Mouse (Mus musculus): ENCODE results near the gene Ifitm6. TPM values are rescaled to one million over a fixed set of nuclear protein-coding genes. Genes with fewer than 3 reads are reported as not detected.

Ifitm6 gene
- polyA plus RNA-seq, 1 experiment from 2014 or later, result 0.95 TPM

GRCm38 (mm10) chr7:141011238-141011770, 6.4 kb downstream of the Ifitm6 start:
- Histone ChIP-seq H3K9me3 (ENCODE audit: control insufficient read depth, low read length) (no peaks in the 10 kb centered on the region), H3K4me1 (replicated peaks; ENCODE audit: control insufficient read depth, insufficient read depth, low read length) (0 out of 2 replicates have a peak, but pooled peaks cover 3% of the 10 kb centered on the region), H3K9ac (no peak overlapping the region), H3K27me3 (ENCODE audit: control insufficient read depth, insufficient read depth, low read length) (0 out of 2 replicates have a peak, but pooled peaks cover 3% of the 10 kb centered on the region), H3K36me3 (replicated peaks; ENCODE audit: control insufficient read depth, insufficient read depth) (no peaks in the 10 kb centered on the region), H3K27ac (no peak overlapping the region), H3K4me3 (replicated peaks; ENCODE audit: low read length) (no peak overlapping the region), H3K4me2 (replicated peaks) (no peak overlapping the region)
- 94% methylated on average over 7 of the region's 7 CpGs for WGBS
- ATAC-seq (ENCODE audit: low FRiP score) (no peak), DNase-seq (ENCODE audit: low spot score) (no peak)

GRCm38 (mm10) chr7:141010593-141010992, 7.1 kb downstream of the Ifitm6 start, which contains the start of gene Ifitm3:
Gene Ifitm3 (minus strand): TSS chr7:141010770.
- 0 out of 2 replicates have a peak, but pooled peaks cover 3% of the 10 kb centered on the region for H3K4me1 ChIP-seq (replicated peaks; ENCODE audit: control insufficient read depth, insufficient read depth, low read length)
- no peaks in the 10 kb centered on the region for H3K36me3 ChIP-seq (replicated peaks; ENCODE audit: control insufficient read depth, insufficient read depth)
- ATAC-seq (ENCODE audit: low FRiP score) (no peak), DNase-seq (ENCODE audit: low spot score) (no peak)
- no peak within 1 kb of the TSS for H3K27ac ChIP-seq
- H3K4me3 ChIP-seq (replicated peaks; ENCODE audit: low read length), result no peak within 1 kb of the TSS
- 0 out of 2 replicates have a peak, but pooled peaks cover 3% of the 10 kb centered on the region for H3K27me3 ChIP-seq (ENCODE audit: control insufficient read depth, insufficient read depth, low read length)
- no peaks in the 10 kb centered on the region for H3K9me3 ChIP-seq (ENCODE audit: control insufficient read depth, low read length)
- H3K4me2 ChIP-seq (replicated peaks), result peak within 1 kb of the TSS; percentile 5
- H3K9ac ChIP-seq, result no peak within 1 kb of the TSS
- WGBS, result 36% methylated on average over 10 of the region's 10 CpGs

GRCm38 (mm10) chr7:141009665-141010064, 8.1 kb downstream of the Ifitm6 start:
- H3K27me3 ChIP-seq (ENCODE audit: control insufficient read depth, insufficient read depth, low read length), result 0 out of 2 replicates have a peak, but pooled peaks cover 3% of the 10 kb centered on the region
- 93% methylated on average over 9 of the region's 9 CpGs for WGBS
- H3K4me3 ChIP-seq (replicated peaks; ENCODE audit: low read length), result no peak overlapping the region
- no peak for DNase-seq (ENCODE audit: low spot score)
- no peaks in the 10 kb centered on the region for H3K9me3 ChIP-seq (ENCODE audit: control insufficient read depth, low read length)
- H3K9ac ChIP-seq, result no peak overlapping the region
- H3K4me1 ChIP-seq (replicated peaks; ENCODE audit: control insufficient read depth, insufficient read depth, low read length), result 0 out of 2 replicates have a peak, but pooled peaks cover 3% of the 10 kb centered on the region
- H3K27ac ChIP-seq, result no peak overlapping the region
- H3K36me3 ChIP-seq (replicated peaks; ENCODE audit: control insufficient read depth, insufficient read depth), result no peaks in the 10 kb centered on the region
- peak overlapping the region; percentile 5 for H3K4me2 ChIP-seq (replicated peaks)
- ATAC-seq (ENCODE audit: low FRiP score), result no peak

- H3K9me3 ChIP-seq (ENCODE audit: control insufficient read depth, low read length), result no peaks in the 10 kb centered on the region
- DNase-seq (ENCODE audit: low spot score), result peak; percentile 29
- H3K4me2 ChIP-seq (replicated peaks), result peak overlapping the region; percentile 11; the same call in 1 of the 2 replicates
- H3K27ac ChIP-seq, result no peak overlapping the region
- H3K9ac ChIP-seq, result no peak overlapping the region
- H3K4me1 ChIP-seq (replicated peaks; ENCODE audit: control insufficient read depth, insufficient read depth, low read length), result 0 out of 2 replicates have a peak, but pooled peaks cover 3% of the 10 kb centered on the region
- 0 out of 2 replicates have a peak, but pooled peaks cover 3% of the 10 kb centered on the region for H3K27me3 ChIP-seq (ENCODE audit: control insufficient read depth, insufficient read depth, low read length)
- 9% methylated on average over 20 of the region's 20 CpGs for WGBS
- H3K4me3 ChIP-seq (replicated peaks; ENCODE audit: low read length), result no peak overlapping the region
- peak; percentile 60; the same call in 1 of the 2 replicates for ATAC-seq (ENCODE audit: low FRiP score)
- H3K36me3 ChIP-seq (replicated peaks; ENCODE audit: control insufficient read depth, insufficient read depth), result no peaks in the 10 kb centered on the region
These were observed 8.6 kb downstream of the Ifitm6 start for GRCm38 (mm10) chr7:141008938-141009660.

GRCm38 (mm10) chr7:141008312-141008761, 9.4 kb downstream of the Ifitm6 start:
- DNase-seq (ENCODE audit: low spot score) (no peak), ATAC-seq (ENCODE audit: low FRiP score) (no peak)
- WGBS, result 12% methylated on average over 7 of the region's 7 CpGs
- no peak overlapping the region for H3K9ac ChIP-seq
- no peak overlapping the region for H3K4me2 ChIP-seq (replicated peaks)
- H3K4me1 ChIP-seq (replicated peaks; ENCODE audit: control insufficient read depth, insufficient read depth, low read length), result 0 out of 2 replicates have a peak, but pooled peaks cover 3% of the 10 kb centered on the region
- no peaks in the 10 kb centered on the region for H3K9me3 ChIP-seq (ENCODE audit: control insufficient read depth, low read length)
- H3K4me3 ChIP-seq (replicated peaks; ENCODE audit: low read length), result no peak overlapping the region
- no peaks in the 10 kb centered on the region for H3K36me3 ChIP-seq (replicated peaks; ENCODE audit: control insufficient read depth, insufficient read depth)
- H3K27me3 ChIP-seq (ENCODE audit: control insufficient read depth, insufficient read depth, low read length), result 0 out of 2 replicates have a peak, but pooled peaks cover 3% of the 10 kb centered on the region
- no peak overlapping the region for H3K27ac ChIP-seq

- ATAC-seq (ENCODE audit: low FRiP score) (no peak), DNase-seq (ENCODE audit: low spot score) (no peak)
- Histone ChIP-seq H3K36me3 (replicated peaks; ENCODE audit: control insufficient read depth, insufficient read depth) (no peaks in the 10 kb centered on the region), H3K27me3 (ENCODE audit: control insufficient read depth, insufficient read depth, low read length) (0 out of 2 replicates have a peak, but pooled peaks cover 3% of the 10 kb centered on the region), H3K9ac (no peak overlapping the region), H3K27ac (no peak overlapping the region), H3K4me1 (replicated peaks; ENCODE audit: control insufficient read depth, insufficient read depth, low read length) (0 out of 2 replicates have a peak, but pooled peaks cover 3% of the 10 kb centered on the region), H3K9me3 (ENCODE audit: control insufficient read depth, low read length) (no peaks in the 10 kb centered on the region), H3K4me2 (replicated peaks) (no peak overlapping the region), H3K4me3 (replicated peaks; ENCODE audit: low read length) (no peak overlapping the region)
- 81% methylated on average over 5 of the region's 5 CpGs for WGBS
These were observed 10.8 kb downstream of the Ifitm6 start for GRCm38 (mm10) chr7:141006914-141007313.

GRCm38 (mm10) chr7:141006446-141006845, 11.3 kb downstream of the Ifitm6 start:
- no peak for DNase-seq (ENCODE audit: low spot score)
- 93% methylated on average over 6 of the region's 6 CpGs for WGBS
- no peak for ATAC-seq (ENCODE audit: low FRiP score)
- H3K27me3 ChIP-seq (ENCODE audit: control insufficient read depth, insufficient read depth, low read length), result 0 out of 2 replicates have a peak, but pooled peaks cover 3% of the 10 kb centered on the region
- H3K4me2 ChIP-seq (replicated peaks), result no peak overlapping the region
- H3K27ac ChIP-seq, result no peak overlapping the region
- no peaks in the 10 kb centered on the region for H3K36me3 ChIP-seq (replicated peaks; ENCODE audit: control insufficient read depth, insufficient read depth)
- H3K9me3 ChIP-seq (ENCODE audit: control insufficient read depth, low read length), result no peaks in the 10 kb centered on the region
- H3K9ac ChIP-seq, result no peak overlapping the region
- 0 out of 2 replicates have a peak, but pooled peaks cover 3% of the 10 kb centered on the region for H3K4me1 ChIP-seq (replicated peaks; ENCODE audit: control insufficient read depth, insufficient read depth, low read length)
- H3K4me3 ChIP-seq (replicated peaks; ENCODE audit: low read length), result no peak overlapping the region

GRCm38 (mm10) chr7:141003248-141004010, 14.3 kb downstream of the Ifitm6 start:
- ATAC-seq (ENCODE audit: low FRiP score) (no peak), DNase-seq (ENCODE audit: low spot score) (no peak)
- H3K9me3 ChIP-seq (ENCODE audit: control insufficient read depth, low read length), result no peaks in the 10 kb centered on the region
- no peaks in the 10 kb centered on the region for H3K4me1 ChIP-seq (replicated peaks; ENCODE audit: control insufficient read depth, insufficient read depth, low read length)
- H3K27ac ChIP-seq, result no peak overlapping the region
- no peak overlapping the region for H3K4me3 ChIP-seq (replicated peaks; ENCODE audit: low read length)
- 85% methylated on average over 5 of the region's 5 CpGs for WGBS
- no peak overlapping the region for H3K4me2 ChIP-seq (replicated peaks)
- no peaks in the 10 kb centered on the region for H3K27me3 ChIP-seq (ENCODE audit: control insufficient read depth, insufficient read depth, low read length)
- H3K9ac ChIP-seq, result no peak overlapping the region
- H3K36me3 ChIP-seq (replicated peaks; ENCODE audit: control insufficient read depth, insufficient read depth), result no peaks in the 10 kb centered on the region
